Mouse (Mus musculus) spleen, postnatal 0 days (tissue): ENCODE data around the gene Gm3739. TPM values are rescaled to one million over a fixed set of nuclear protein-coding genes. Genes with fewer than 3 reads are reported as not detected.

Source experiments
- polyA plus RNA-seq: library from polyadenylated mRNA; unstranded; fragments of >200 nt; fragmentation: Nextera tagmentation; extraction: Ambion mirVana; gene quantifications from 2 replicates; pipeline ENCODE4 v1.2.1, GENCODE M21; 2015

The Gm3739 gene
- polyA plus RNA-seq, result 0.14 and 0.30 TPM in 2 replicates

GRCm38 (mm10) chr14:7314661-7315060 lies at the start of gene Gm3739:
TSS of gene Gm3739 (minus strand) at chr14:7315049.

GRCm38 (mm10) chr14:7332295-7332694 lies 17.4 kb upstream of the Gm3739 start, which contains the start of gene Gm5797:
TSS of gene Gm5797 (minus strand) at chr14:7332395.

GRCm38 (mm10) chr14:7264614-7265013 lies 50.2 kb downstream of the Gm3739 start, which contains the start of gene Gm3727:
TSS of gene Gm3727 (minus strand) at chr14:7264714.

Other genes with a start within 250 kb of the Gm3739 start
- 0.26 TPM in 1 of 2 replicates, not detected in the other for gene Gm3696, start 214.4 kb downstream of the Gm3739 start, polyA plus RNA-seq
- gene Gm6676, start 189.6 kb downstream of the Gm3739 start, polyA plus RNA-seq, result not detected in 2 replicates
- gene Gm3512, start 140.5 kb downstream of the Gm3739 start, polyA plus RNA-seq, result 0.46 and 0.64 TPM in 2 replicates
- not detected in 2 replicates for gene Gm16434, start 120.5 kb downstream of the Gm3739 start, polyA plus RNA-seq
- not detected in 2 replicates for gene Gm3727, start 50.3 kb downstream of the Gm3739 start, polyA plus RNA-seq
- not detected in 2 replicates for gene Gm5797, start 17.3 kb upstream of the Gm3739 start, polyA plus RNA-seq
- gene Gm8374, start 50.1 kb upstream of the Gm3739 start, polyA plus RNA-seq, result not detected in 2 replicates
- gene Gm3755, start 135.9 kb upstream of the Gm3739 start, polyA plus RNA-seq, result not detected in 2 replicates
- 0.19 TPM in 1 of 2 replicates, not detected in the other for gene Gm3752, start 168.7 kb upstream of the Gm3739 start, polyA plus RNA-seq